Mouse (Mus musculus) cerebral cortex, adult 2 months (tissue): ENCODE results near the gene Rnf20.

ENCODE experiments used
- WGBS: fragments of 180-500 bp; shearing (Covaris S2); methylation state at CpG from one replicate; pipeline ENCODE4 v1.1.7; 2018; 5-methylcytosine and 5-hydroxymethylcytosine counted together

The Rnf20 gene

DNA sequence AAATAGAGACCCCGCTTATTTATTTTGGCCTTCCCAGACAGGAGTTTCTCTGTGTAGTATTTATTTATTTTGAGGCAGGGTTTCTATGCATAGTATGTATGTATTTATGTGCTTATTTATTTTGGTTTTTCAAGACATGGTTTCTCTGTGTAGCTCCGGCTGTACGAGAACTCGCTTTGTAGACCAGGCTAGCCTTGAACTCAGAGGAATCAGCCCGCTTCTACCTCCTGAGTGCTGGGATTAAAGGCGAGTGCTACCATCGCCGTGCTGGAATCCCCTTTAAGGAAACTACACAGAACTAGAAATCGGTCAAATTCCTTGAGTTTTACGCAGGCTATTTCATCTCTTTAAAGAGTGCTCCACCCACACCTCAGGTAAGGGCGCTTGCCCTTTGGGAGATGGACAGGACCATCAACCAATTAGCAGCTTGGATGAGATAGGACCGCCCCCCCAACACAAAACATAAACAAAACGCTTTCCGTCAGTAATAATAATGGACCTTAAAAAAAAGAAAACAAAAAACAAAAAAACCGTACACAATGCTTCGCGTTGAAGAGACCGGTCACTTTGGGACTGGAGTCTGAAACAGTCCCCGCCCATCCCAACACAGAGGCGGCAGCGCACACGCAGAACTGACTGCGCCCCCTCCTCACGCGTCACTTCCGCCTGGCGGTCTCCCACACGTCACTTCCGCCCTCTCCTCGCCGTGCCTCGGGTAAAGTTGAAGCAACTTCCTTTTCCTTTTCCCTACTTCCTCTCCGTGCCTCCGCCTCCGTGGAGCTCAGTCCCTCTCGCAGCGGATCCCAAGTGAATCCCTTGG, at the start of gene Rnf20:
Rnf20 (plus strand) TSS at position 688 of the 820 bp plus-strand sequence.
- 4% methylated on average over 37 of the region's 37 CpGs for WGBS

DNA sequence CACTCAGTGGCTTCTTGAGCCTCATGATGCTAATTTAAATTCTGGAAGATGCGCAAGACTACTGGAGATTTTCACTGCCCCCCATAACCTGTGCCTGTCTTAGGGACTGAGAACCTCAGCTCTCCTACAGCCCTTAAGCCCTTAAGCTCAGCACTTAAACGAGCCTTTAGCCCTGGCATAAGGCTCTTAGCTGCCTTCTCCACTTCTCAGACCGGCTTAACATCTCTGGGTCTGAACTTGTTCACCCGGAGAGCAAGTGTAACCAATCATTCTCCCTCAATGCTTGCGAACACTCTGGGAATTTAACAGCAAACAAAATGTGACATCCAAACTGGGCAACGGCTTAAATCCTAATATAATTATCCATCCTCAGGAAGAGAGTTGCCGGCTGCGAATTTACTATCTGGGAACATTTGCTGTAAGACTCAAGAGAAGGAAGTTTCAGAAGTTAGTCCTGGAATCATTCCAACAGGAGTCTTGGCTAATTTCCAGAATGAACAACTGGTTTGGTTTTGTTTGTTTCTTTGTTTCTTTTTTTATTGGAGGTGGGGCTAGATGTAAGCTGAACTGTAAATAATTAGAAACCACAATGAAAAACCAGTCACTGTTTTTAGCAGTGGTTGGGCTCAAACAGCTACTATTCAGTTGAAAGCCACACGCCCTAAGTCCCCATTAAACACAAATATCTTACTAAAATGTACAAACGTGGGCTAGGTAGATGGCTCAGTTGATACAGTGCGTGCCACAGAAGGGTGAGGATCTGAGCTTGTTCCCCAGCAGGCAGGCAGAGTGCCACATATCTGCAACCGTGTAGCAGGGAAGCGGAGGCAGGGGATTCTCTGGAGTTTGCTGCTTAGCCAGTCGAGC, 47.6 kb upstream of the Rnf20 start:
- 46% methylated on average over 14 of the region's 14 CpGs for WGBS

DNA sequence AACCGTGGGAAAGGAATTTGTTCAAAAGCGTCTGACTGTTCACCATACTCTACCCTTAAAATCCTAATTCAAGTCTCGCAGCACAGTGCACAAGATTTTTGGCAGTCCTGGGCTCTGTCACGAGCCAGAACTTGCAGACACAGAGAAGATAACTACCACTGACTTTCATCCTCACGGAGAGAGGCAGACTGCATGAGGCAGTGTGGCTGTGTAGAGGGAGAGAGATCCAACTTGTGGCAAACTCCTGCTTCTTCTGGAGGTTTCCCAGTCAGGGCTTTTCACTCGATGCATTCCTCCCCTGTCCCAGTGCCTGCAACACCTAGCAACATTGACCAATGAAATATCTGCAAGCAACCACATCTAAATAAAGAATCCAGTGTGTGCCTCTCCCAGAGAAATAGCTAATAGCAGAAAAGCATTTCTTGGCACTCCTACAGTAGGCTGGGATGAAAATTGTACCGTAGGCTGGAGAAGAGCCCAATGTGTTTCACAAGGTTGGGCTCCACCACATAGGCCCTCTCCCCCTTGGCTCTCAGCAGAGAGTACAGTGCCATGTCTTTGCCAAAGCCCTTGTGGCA, 46.2 kb upstream of the Rnf20 start:
- WGBS: 46% methylated on average over 7 of the region's 7 CpGs

DNA sequence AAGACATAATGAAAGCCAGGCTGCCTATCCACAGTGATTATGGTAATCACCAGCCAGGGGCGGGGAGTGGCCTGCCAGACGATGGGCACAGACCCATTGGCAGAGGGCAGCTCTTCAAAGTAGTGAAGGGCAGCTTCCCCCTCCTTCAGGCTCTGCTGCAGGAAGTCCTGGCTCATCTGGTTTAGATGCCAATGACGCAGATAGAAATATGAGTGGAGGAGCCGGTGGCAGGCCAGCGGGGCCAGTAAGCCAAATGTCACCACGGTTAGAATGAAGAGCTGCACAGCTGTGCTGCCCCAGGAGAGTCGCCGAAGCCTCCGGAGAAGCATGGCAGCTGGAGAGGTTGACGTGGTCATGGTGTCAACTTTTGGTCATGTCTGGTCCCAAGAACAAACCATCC, 45.0 kb upstream of the Rnf20 start:
- 92% methylated on average over 10 of the region's 10 CpGs for WGBS

DNA sequence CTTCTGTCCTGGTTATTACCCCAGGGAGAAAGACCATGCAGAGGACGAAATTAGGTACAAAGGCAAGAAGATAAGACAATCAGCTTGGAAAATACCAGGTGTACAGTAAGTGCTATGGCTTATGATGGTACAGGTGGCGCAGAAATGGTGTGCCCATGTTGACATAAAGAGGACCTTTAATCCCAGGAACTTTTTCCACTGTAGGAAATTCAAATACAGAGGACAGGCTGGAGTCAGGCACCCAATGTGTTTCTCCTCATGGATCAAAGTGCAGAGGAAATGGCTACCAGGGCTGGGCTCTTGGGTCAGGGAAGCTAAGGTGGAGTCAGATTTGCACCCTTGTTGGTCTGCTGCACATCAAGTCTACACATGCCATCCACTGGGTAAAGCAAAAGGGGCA, 41.7 kb upstream of the Rnf20 start:
- WGBS: 91% methylated on average over 2 of the region's 2 CpGs

DNA sequence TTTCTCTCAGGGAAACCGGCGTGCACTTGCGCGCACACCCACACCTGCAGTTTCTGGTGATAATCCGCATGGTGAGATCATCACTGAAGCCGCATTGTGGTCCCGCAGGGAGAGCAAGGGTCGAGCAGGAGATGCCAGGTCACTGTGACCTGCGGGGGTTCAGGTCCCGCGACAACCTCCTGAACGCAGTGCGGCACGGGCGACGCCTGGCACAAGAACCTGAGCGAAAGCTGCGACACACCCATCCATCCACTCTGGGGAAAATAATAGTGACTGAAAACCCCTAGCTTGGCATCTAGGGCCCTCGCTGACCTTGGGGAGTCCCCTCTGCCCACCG, 35.0 kb upstream of the Rnf20 start:
- WGBS: under 1% methylated on average over 20 of the region's 20 CpGs

DNA sequence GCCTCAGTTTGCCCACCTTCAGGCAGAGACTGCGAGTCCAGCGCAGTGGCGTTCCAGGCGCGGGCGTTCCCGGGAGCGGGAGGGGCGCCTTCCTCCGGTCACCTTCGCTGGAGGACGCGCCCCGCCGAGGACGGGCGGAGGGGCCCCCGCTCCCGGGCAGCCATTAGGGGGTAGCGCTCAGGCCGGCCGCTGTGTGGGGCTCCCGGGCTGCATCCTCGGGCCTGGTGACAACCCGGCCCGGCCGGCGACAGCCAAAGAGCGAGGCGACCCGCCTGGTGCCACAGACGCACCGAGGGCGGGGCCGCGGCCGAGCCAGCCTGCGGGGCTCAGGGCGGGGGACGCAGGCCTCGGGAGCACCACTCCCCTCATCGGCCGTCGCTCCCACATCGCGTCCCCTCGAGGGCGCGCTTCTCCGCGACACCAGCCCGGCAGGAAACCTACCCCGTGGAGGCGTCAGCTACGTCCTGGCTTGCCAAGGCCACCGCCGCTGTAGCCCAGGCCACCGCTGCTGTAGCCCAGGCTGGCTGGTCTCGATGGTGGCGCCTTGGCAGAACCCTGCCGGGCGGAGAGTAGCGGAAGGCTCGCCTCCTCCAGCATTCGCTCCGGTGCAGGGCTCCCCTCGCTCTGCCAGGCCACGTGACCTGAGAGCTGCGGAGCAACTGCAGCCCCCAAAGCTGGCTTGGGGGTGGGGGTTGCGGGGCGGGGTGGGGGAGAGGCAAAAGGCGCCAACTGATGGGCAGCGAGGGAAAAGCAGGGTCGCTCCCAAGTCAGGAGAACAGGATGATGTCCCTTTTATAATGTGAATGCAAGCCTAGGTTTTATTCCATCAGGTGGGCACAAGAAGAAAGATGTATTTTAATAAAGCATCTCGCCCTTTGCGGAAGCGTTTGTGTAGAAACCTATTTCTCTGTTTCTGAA, 34.4 kb upstream of the Rnf20 start, which contains the start of gene Tmem246:
Tmem246 (minus strand) TSS at position 694 of the 918 bp plus-strand sequence.
- under 1% methylated on average over 77 of the region's 77 CpGs for whole genome bisulfite sequencing

DNA sequence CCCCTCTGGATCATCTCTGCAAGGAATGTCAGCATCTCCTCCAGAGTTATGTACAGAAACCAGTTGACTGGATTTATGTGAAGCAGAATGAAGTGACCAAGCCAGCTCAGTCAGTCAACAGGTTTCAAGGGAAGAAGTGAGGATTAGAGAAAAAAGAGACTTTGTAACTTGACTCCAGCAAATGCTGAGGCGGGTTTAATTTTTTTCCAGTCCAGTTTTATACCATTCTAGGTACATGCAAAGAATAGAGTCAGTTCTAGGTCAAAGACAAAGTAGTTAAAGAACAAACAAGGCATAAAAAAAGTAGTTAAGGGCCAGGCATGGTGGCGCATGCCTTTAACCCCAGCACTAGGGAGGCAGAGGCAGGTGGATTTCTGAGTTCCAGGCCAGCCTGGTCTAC, 28.6 kb upstream of the Rnf20 start:
- 86% methylated on average over 2 of the region's 2 CpGs for WGBS

DNA sequence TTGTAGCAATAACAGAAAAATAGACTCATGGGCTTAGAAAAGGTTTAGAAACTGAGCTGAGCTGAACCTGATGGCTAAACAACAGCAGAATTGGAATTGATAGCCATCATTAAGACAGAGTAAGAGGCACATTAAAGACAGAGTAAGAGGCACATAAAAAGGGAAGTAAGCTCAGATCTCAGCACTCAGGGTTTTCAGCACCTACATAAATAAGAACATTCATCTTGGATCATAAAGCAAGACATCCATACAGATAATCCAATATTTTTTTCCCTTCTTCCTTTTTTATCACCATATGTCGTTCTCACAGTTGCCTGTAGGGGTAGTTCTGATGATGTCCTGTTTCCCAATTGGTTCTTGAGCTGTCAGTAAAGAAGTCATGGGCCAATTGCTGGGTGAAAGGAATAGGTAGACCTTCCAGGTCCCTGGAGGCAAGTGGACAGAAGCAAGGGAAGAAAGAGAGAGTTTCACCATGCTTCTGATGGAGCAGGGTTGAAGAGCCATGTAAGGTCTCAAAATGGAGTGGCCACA, 27.7 kb upstream of the Rnf20 start:
- WGBS: 34% methylated on average over 1 of the region's 1 CpGs

DNA sequence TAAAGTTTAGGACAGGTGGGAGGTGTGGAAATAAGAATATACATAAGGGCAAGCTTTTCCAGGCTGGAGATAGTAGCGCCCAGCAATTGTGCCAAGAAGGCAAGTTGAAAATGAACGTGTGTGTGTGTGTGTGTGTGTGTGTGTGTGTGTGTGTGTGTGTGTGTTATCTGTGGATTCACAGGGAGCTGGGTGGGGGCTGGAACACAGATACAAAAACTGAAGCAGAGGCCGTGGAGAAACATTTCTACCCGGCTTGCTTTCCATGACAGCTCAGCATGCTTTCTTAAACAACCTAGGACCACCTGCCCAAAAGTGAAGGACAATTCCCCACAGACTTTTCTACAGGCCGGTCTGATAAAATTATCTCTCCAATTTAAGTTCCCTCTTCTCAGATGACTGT, 27.2 kb upstream of the Rnf20 start:
- WGBS: 71% methylated on average over 5 of the region's 5 CpGs

DNA sequence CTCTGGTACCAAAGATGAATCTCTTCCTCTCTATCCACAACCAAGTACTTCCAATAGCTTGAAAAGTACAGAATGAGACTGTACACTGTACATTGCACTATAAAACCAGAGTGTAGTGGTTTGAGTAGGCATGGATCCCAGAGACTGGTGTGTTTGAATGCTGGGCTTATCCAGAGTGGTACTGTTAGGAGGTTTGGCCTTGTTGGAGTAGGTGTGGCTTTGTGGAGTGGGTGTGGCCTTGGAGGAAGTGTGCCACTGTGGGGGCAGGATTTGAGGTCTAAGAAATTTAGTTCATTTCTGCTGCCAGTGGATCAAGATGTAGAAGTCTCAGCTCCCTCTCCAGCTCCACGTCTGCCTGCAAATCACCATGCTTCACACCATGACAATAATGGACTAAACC, 26.3 kb upstream of the Rnf20 start:
- 72% methylated on average over 1 of the region's 1 CpGs for WGBS

DNA sequence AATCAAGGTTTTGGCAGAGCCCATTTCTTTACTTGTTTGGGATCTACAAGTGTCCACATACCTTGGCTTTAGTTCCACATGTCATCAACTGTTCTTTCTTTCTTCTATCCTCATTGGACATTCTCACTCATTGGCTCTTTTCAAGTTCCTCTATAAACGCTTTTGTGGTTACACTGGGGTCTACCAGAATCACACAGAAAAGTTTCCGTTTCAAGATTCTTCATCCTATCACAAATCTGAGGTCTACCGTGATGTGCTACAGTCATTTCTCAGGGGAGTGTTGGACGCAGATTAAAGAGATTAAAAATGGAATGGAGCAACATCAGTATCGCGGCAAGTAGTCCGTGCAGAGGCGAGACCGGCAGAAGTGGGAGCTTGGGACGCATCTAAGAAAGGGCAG, 14.9 kb upstream of the Rnf20 start:
- WGBS: 93% methylated on average over 10 of the region's 10 CpGs

DNA sequence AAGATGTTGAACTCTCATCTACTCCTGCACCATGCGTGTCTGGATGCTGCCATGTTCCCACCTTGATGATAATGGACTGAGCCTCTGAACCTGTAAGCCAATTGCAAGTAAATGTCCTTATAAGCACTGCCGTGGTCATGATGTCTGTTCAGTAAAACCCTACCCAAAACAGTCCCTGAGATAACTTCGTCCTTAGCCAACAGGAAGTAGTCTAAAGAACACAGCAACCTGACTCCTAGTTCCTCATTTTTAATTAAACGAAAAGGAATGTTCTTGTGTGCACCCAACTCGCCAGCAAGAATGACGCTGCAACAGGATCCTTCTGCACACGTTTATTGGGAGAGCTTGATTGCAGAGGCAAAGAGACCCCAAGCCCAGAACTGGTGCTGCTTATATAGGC, 11.9 kb upstream of the Rnf20 start:
- WGBS: 90% methylated on average over 7 of the region's 7 CpGs

DNA sequence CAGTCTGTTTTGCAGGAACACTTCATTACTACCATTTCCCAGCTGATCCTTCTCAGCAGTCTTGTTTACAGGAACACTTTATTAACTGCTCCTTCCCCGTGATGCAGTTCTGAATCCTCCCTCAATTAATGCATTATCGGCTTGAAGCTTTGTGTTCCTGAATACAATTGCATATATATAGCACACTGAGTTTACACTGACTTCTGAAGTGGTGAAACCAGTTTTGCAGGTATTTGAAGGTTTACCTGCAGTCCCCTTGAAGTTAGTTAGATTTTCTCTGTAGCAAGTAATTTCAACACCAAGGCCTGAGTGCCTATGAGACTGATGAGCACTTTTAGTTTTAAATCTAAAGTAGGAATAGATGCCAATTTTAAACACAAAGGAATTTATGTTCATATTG, 9.5 kb upstream of the Rnf20 start:
- WGBS: 89% methylated on average over 2 of the region's 2 CpGs

DNA sequence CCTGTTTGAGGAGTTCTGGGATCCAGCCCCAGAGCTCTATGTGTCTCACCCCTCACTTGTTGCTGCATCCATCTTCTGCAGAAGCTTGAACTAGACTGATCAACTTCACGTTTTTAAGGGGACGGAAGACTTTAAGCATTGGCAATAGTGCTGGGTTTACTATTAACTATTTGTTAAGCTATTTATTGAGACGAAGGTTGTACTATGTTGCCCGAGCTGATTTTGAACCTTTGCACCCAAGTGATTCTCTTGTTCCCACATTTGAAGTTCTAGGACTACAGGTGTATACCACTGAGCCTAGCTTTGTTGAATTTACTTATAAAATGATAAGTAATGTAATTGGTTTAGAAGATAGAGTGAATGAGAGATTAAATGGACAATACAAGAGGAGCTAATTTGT, 7.9 kb upstream of the Rnf20 start:
- 88% methylated on average over 4 of the region's 4 CpGs for WGBS

DNA sequence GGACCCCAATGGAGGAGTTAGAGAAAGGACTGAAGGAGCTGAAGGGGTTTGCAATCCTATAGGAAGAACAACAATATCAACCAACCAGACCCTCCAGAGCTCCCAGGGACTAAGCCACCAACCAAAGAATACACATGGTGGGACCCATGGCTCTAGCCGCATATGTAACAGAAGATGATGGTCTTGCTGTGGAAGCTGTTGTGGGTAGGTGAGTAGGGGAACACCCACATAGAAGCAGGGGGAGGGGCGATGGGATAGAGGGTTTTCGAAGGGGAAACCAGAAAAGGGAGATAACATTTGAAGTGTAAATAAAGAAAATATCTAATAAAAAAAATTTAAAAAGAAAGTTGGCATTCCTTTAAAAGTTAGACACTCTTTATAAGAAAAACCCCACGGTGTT, 6.8 kb upstream of the Rnf20 start:
- 97% methylated on average over 4 of the region's 4 CpGs for WGBS

DNA sequence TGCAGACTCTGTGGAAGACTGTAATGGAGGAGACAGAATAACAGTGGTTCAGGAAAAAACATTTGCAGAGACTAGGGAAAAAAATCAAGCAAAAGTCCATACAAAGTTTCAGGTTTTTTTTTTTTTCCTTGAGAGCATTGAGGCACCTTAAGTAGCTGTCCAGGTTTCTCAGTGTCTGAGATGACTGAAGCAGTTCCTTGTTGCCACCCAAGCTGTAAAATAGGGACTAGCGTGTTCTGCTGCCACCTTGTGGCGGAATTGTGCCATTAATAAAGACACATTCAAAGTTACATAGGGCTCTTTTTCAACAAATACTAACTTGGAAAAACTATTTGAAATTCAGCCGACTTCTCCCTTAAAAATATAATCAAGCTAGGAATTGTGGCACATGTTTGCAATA, 4.8 kb upstream of the Rnf20 start:
- under 1% methylated on average over 3 of the region's 3 CpGs for WGBS

DNA sequence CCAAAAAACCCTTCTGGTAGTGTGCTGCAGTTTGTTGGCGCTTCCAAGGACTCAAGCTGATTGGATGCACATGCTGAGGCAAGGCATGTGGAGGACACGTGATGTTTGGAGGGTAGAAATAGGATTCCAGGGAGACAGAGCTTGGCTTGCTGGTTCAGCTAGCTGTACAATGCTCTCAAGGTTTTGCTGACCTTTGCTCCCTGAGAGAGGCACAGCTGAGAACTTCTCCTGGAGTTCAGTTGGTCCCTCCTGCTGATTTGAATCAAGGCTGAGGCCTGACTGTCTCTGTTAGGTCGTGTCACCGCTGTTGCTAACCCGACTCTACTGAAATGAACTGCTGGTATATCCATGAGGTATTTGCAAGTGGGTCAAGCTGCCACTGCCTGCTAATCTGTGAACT, 2.9 kb upstream of the Rnf20 start:
- 88% methylated on average over 5 of the region's 5 CpGs for WGBS

DNA sequence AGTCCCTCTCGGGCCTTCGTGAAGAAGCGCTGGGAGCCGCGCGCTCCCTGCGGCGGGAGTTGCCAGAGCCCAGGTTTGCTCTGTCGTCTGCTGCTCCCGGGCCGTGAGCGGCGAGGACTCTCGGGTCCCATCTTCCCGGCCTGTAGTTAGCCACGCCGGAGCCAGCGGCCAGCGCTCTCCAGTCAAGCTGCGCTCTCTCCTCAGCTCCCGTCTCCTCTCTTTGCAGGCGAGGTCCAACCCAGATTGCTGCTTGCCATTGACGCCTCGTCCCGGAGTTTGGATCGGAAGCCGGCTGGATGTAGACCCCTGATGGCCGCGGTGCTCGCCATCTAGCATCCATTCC, 304 bp downstream of the Rnf20 start:
- 1% methylated on average over 30 of the region's 30 CpGs for WGBS

DNA sequence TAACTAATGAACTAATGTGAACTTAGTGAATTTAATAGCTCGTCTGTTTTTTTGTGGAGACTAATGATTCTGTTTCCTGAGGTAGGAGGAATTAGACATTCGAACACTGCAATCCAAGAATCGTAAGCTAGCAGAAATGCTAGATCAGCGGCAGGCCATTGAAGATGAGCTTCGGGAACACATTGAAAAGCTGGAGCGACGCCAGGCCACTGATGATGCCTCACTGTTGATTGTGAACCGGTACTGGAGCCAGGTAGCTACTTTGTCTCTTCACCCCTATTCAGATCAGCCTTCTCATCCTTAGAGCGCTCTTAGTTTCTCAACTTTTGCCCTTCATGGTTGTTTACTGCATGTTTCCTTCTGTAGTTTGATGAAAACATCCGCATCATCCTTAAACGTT, 6.0 kb downstream of the Rnf20 start:
- WGBS: 76% methylated on average over 11 of the region's 11 CpGs

DNA sequence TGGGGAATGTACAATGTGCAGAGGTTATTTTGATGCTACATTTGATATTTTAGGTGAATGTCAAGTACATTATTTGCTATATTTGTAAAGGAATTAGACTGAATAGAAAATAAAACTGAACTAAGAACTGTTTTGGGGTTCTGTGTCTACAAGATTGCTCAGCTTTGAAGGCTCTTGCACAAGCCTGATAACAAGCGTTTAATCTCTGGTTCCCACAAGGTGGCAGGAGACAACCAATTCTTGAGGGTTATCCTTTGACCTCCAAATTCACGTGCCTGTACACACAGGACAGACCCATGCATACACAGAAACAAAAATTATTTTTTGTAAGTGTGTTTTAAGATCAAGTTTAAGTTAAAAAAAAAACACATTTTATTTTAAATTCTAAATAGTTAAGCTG, 8.1 kb downstream of the Rnf20 start:
- WGBS: 41% methylated on average over 2 of the region's 2 CpGs

DNA sequence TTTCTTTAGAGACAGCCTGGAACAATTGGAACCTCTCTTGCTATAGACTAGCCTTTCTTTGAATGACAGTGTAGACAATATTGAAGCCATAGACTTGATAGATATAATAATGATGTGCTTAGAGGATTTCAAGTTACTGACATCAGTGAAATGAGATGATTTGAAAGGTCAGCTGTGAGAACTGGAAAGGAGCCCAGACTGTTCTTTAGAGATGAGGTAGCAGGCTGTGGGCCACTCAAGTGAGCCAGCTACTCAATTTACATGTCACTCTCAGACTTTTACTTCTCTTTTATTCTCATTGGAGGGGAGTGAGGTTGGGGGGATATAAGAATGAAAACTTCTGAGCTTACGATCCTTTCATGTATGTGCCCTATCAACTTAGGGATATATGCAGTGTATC, 27.6 kb downstream of the Rnf20 start:
- WGBS: 71% methylated on average over 1 of the region's 1 CpGs
